Mouse (Mus musculus) bone marrow macrophage, adult 2 months (primary cell): ENCODE measurements around the gene Tsc22d1.

Experiments used
- CTCF ChIP-seq: IDR thresholded peaks from 2 replicates; pipeline ENCODE4 v1.5.1; 2012; ENCODE audit warnings: low read depth, mild to moderate bottlenecking, low read length, moderate library complexity
- POLR2A ChIP-seq: IDR thresholded peaks from 2 replicates; pipeline ENCODE4 v1.6.1; 2012; ENCODE audit warnings: mild to moderate bottlenecking, low read depth, low read length, borderline replicate concordance

- TF ChIP-seq CTCF (no peak), POLR2A (no peak)
Measured at GRCm38 (mm10) chr14:76431918-76432317, 17.2 kb downstream of the Tsc22d1 start.
